Mouse (Mus musculus) v-Abl transformed pro-B cells (cell line): Measurements from ENCODE around the gene Gsdma.
"Not testable (repeated sequence)": the region's sequence is repeated elsewhere in the genome, so short reads cannot be mapped to it uniquely, and the experiment has no call there.

ENCODE experiments used
- in situ Hi-C, 2 experiments: fragments of 400-800 bp; cut with MboI; formaldehyde crosslinking; loops; one replicate each; pipeline ENCODE4 v1.15.1; 2025; ENCODE audit not compliant: unreplicated experiment in 2 of 2

The Gsdma gene

GRCm38 (mm10) chr11:98664091-98664490, at the start of gene Gsdma:
TSS of gene Gsdma (plus strand) at chr11:98664351.
- in situ Hi-C loops = no loop called here

- in situ Hi-C loops = no loop called here
Observed at GRCm38 (mm10) chr11:98620791-98621190, 43.4 kb upstream of the Gsdma start.

- in situ Hi-C loops = not testable (repeated sequence)
Observed at GRCm38 (mm10) chr11:98623981-98624380, 40.2 kb upstream of the Gsdma start.

- in situ Hi-C loops = not testable (repeated sequence)
Observed at GRCm38 (mm10) chr11:98624381-98624780, 39.8 kb upstream of the Gsdma start.

GRCm38 (mm10) chr11:98625611-98626410, 38.3 kb upstream of the Gsdma start, which contains the start of the genes Gm12355 and Gsdma3:
TSS of gene Gm12355 (minus strand) at chr11:98625661.
TSS of gene Gsdma3 (plus strand) at chr11:98626360.
- in situ Hi-C loops = loop anchor here (25.0 kb wide), 2 partner anchors 689 to 714 kb away; no protein-coding TSS in a partner anchor

GRCm38 (mm10) chr11:98628706-98629105, 35.4 kb upstream of the Gsdma start:
- in situ Hi-C loops = loop anchor here (25.0 kb wide), 2 partner anchors 691 to 716 kb away; no protein-coding TSS in a partner anchor

GRCm38 (mm10) chr11:98630646-98631045, 33.5 kb upstream of the Gsdma start:
- in situ Hi-C loops = loop anchor here (5.0 to 25.0 kb wide), 4 partner anchors 363 to 718 kb away; no protein-coding TSS in a partner anchor

GRCm38 (mm10) chr11:98635312-98635970, 28.7 kb upstream of the Gsdma start:
- in situ Hi-C loops = loop anchor here (10.0 to 25.0 kb wide), 3 partner anchors 371 to 723 kb away; no protein-coding TSS in a partner anchor

- in situ Hi-C loops = loop anchor here (10.0 to 25.0 kb wide), 3 partner anchors 373 to 725 kb away; no protein-coding TSS in a partner anchor
Observed at GRCm38 (mm10) chr11:98637501-98637900, 26.6 kb upstream of the Gsdma start.

- in situ Hi-C loops = loop anchor here (25.0 kb wide), 2 partner anchors 703 to 728 kb away; no protein-coding TSS in a partner anchor
Observed at GRCm38 (mm10) chr11:98640091-98640490, 24.1 kb upstream of the Gsdma start.

GRCm38 (mm10) chr11:98644757-98645156, 19.4 kb upstream of the Gsdma start:
- in situ Hi-C loops = loop anchor here (25.0 kb wide), 2 partner anchors 707 to 732 kb away; no protein-coding TSS in a partner anchor

- in situ Hi-C loops = loop anchor here (25.0 kb wide), 2 partner anchors 709 to 734 kb away; no protein-coding TSS in a partner anchor
Observed at GRCm38 (mm10) chr11:98645946-98646345, 18.2 kb upstream of the Gsdma start.

- in situ Hi-C loops = loop anchor here (25.0 kb wide), 2 partner anchors 709 to 734 kb away; no protein-coding TSS in a partner anchor
Observed at GRCm38 (mm10) chr11:98646459-98646858, 17.7 kb upstream of the Gsdma start, which contains the start of gene Gsdma2. TSS of gene Gsdma2 (plus strand) at chr11:98646759.

- in situ Hi-C loops = not testable (repeated sequence)
Observed at GRCm38 (mm10) chr11:98655076-98655475, 9.1 kb upstream of the Gsdma start.

GRCm38 (mm10) chr11:98660517-98660916, 3.6 kb upstream of the Gsdma start:
- in situ Hi-C loops = no loop called here

- in situ Hi-C loops = no loop called here
Observed at GRCm38 (mm10) chr11:98668984-98669383, 4.8 kb downstream of the Gsdma start.

- in situ Hi-C loops = loop anchor here in 1 of 2 experiments (10.0 kb wide), 1 partner anchor 67 kb away; no protein-coding TSS in a partner anchor
Observed at GRCm38 (mm10) chr11:98671284-98671815, 7.2 kb downstream of the Gsdma start.

GRCm38 (mm10) chr11:98671857-98672256, 7.7 kb downstream of the Gsdma start:
- in situ Hi-C loops = loop anchor here in 1 of 2 experiments (10.0 kb wide), 1 partner anchor 67 kb away; no protein-coding TSS in a partner anchor

- in situ Hi-C loops = loop anchor here in 1 of 2 experiments (10.0 kb wide), 1 partner anchor 68 kb away; no protein-coding TSS in a partner anchor
Observed at GRCm38 (mm10) chr11:98672482-98672881, 8.3 kb downstream of the Gsdma start.

- in situ Hi-C loops = loop anchor here in 1 of 2 experiments (10.0 kb wide), 1 partner anchor 68 kb away; no protein-coding TSS in a partner anchor
Observed at GRCm38 (mm10) chr11:98673136-98673535, 9.0 kb downstream of the Gsdma start.
